Mouse (Mus musculus): ENCODE measurements around the gene Opcml. TPM values are rescaled to one million over a fixed set of nuclear protein-coding genes. Genes with fewer than 3 reads are reported as not detected.

The Opcml gene
- polyA plus RNA-seq, 1 experiment from 2014 or later: not detected

DNA sequence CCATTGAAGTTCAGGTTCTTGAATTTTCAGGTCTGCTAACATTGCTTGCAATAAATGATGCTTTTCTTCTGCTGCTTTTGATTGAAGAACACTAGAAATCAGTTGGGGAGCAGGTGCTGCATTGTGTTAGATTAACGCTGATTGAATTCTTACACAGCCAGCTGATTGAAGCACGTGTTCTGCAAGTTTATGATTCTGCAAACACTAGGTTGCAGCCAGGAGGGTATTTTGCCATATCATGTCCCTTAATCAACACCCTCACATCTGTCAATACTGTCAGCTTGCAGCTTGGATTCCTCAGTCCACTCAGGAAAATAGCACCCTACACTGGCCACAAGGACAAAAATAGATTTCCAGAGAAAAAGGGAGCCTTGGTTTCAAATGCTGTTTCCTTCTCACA lies 853.5 kb downstream of the Opcml start:
- Histone ChIP-seq H3K4me3 (ENCODE audit: inconsistent target) (no peak overlapping the region), H3K36me3 (ENCODE audit: inconsistent target) (no peaks in the 10 kb centered on the region), H3K27ac (no peak overlapping the region), H3K79me2 (ENCODE audit: inconsistent target) (no peaks in the 10 kb centered on the region)
- WGBS (ENCODE audit: missing documents): 82% methylated on average over 2 of the region's 2 CpGs

DNA sequence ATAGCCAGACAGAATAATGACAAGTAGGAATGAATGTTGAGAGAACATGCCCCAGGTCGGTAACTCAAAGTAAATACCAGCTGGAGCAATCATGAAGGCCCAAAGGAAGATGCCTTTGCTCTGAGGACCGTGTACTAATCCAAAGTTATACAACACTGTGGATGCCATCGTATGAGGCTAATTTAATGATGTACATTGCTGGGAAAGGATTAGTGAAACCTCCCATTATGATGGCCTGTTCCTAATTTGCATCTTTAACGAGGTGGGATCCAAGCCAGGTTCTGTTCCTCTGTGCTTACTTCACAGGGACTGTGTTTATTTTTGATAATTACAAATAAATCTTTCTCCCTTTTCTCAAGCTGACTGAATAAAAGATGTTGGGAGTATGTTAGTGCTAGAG lies 859.5 kb downstream of the Opcml start:
- H3K27ac ChIP-seq: no peak overlapping the region
- H3K4me3 ChIP-seq (ENCODE audit: inconsistent target): no peak overlapping the region
- H3K79me2 ChIP-seq (ENCODE audit: inconsistent target): no peaks in the 10 kb centered on the region
- 65% methylated on average over 4 of the region's 4 CpGs for WGBS (ENCODE audit: missing documents)
- H3K36me3 ChIP-seq (ENCODE audit: inconsistent target): no peaks in the 10 kb centered on the region

GRCm38 (mm10) chr9:28659996-28660395 lies 869.4 kb downstream of the Opcml start:
- no peak overlapping the region for H3K27ac ChIP-seq
- no peak overlapping the region for H3K4me3 ChIP-seq (ENCODE audit: inconsistent target)
- H3K36me3 ChIP-seq (ENCODE audit: inconsistent target): no peaks in the 10 kb centered on the region
- 97% methylated on average over 2 of the region's 2 CpGs for WGBS (ENCODE audit: missing documents)
- H3K79me2 ChIP-seq (ENCODE audit: inconsistent target): no peaks in the 10 kb centered on the region

GRCm38 (mm10) chr9:28662882-28663281 lies 872.3 kb downstream of the Opcml start:
- H3K79me2 ChIP-seq (ENCODE audit: inconsistent target): no peaks in the 10 kb centered on the region
- WGBS (ENCODE audit: missing documents): 96% methylated on average over 3 of the region's 3 CpGs

DNA sequence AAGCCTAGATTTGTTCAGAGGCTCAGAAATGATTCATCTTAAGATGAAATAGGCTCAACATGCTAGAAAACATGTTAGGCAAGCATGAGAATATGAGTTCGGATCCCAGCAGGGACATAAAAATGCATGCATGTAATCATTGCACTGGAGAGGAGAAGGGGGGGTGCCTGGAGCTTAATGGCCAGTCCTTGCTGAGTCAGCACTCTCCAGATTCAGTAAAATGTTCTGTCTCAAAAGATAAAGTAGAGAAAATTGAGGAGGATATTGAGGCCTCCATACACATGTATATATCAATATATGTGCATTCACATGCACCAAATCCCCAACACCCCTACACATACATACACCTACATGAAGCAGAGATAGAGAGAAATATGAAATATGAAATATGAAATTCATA lies 889.7 kb downstream of the Opcml start:
- Histone ChIP-seq H3K27ac (no peak overlapping the region), H3K36me3 (ENCODE audit: inconsistent target) (no peaks in the 10 kb centered on the region), H3K79me2 (ENCODE audit: inconsistent target) (no peaks in the 10 kb centered on the region), H3K4me3 (ENCODE audit: inconsistent target) (no peak overlapping the region)
- 64% methylated on average over 1 of the region's 1 CpGs for WGBS (ENCODE audit: missing documents)

More at GRCm38 (mm10) chr9:28662882-28663281, 872.3 kb downstream of the Opcml start:
- no peak overlapping the region for H3K4me3 ChIP-seq (ENCODE audit: inconsistent target)
- H3K36me3 ChIP-seq (ENCODE audit: inconsistent target): no peaks in the 10 kb centered on the region
- no peak overlapping the region for H3K27ac ChIP-seq

DNA sequence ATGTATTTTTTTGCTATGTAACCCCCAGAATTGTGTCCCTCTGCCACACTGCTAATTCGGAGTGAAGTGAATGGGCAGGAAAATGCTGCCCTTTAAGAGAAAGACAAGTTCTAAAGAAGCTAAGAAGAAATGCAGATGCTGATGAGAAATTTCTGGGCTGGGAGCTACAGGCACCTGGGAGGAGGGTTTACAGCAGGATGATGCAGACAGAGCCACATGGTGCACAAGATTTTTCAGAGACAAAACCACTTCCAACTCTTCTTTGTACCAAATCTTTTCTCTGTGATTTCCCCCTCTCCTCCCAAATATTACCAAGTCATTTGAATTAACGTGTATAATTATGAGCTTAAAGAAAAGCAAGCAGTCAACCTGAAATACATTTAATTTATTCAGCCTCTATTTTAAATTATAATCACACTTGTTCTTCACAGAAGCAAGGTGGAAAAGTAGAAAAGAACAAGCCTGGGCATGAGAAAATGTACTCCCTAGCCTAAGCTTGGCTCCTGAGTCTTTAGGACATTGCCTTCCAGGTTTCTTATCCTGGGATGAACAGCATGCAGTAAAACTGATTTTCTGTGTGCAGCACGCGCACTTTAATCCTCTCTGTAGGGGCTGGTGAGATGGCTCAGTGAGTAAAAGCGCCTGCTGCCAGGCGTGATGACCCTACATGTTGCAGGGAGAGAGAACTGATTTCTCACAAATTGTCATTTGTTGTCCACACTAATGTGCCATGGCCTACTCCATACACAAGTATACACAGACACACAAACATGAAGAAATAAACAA lies 890.9 kb downstream of the Opcml start:
- Histone ChIP-seq H3K4me3 (ENCODE audit: inconsistent target) (no peak overlapping the region), H3K27ac (no peak overlapping the region), H3K79me2 (ENCODE audit: inconsistent target) (no peaks in the 10 kb centered on the region), H3K36me3 (ENCODE audit: inconsistent target) (no peaks in the 10 kb centered on the region)
- WGBS (ENCODE audit: missing documents): 87% methylated on average over 6 of the region's 6 CpGs

DNA sequence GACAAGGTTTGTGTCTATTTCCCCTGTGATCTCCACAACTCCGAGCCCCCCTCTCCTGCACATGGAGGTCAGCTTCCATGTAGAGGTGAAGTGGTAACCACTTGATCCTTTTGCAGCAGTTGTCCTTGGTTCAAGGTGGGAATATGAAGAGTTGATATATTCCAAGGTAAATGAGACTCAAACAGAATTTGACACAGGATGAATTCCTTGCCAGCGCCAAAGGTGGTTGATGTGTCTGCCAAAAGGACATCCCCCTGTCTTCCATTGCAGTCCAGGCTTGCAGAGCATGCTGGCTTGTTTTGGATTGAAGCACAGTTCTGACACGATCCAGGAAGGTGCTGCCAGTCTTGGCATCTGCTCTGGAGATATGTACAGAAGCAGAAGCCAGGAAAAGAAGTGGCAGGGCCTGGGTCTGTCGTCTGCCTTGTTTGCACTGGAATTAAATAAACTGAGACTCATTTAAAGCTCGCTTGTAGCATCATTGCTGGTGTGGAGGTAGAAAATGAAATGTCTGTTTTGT lies 893.4 kb downstream of the Opcml start:
- 70% methylated on average over 4 of the region's 5 CpGs for WGBS (ENCODE audit: missing documents)
- H3K4me3 ChIP-seq (ENCODE audit: inconsistent target): no peak overlapping the region
- H3K27ac ChIP-seq: no peak overlapping the region
- H3K36me3 ChIP-seq (ENCODE audit: inconsistent target): no peaks in the 10 kb centered on the region
- H3K79me2 ChIP-seq (ENCODE audit: inconsistent target): no peaks in the 10 kb centered on the region

- 81% methylated on average over 7 of the region's 7 CpGs for WGBS (ENCODE audit: missing documents)
- Histone ChIP-seq H3K36me3 (ENCODE audit: inconsistent target) (no peaks in the 10 kb centered on the region), H3K27ac (no peak overlapping the region), H3K79me2 (ENCODE audit: inconsistent target) (no peaks in the 10 kb centered on the region), H3K4me3 (ENCODE audit: inconsistent target) (no peak overlapping the region)
Measured at GRCm38 (mm10) chr9:28686942-28687611, 896.5 kb downstream of the Opcml start.

- Histone ChIP-seq H3K4me3 (ENCODE audit: inconsistent target) (no peak overlapping the region), H3K27ac (no peak overlapping the region), H3K79me2 (ENCODE audit: inconsistent target) (no peaks in the 10 kb centered on the region), H3K36me3 (ENCODE audit: inconsistent target) (no peaks in the 10 kb centered on the region)
- WGBS (ENCODE audit: missing documents): 67% methylated on average over 2 of the region's 2 CpGs
Measured at GRCm38 (mm10) chr9:28690134-28690533, 899.6 kb downstream of the Opcml start.

DNA sequence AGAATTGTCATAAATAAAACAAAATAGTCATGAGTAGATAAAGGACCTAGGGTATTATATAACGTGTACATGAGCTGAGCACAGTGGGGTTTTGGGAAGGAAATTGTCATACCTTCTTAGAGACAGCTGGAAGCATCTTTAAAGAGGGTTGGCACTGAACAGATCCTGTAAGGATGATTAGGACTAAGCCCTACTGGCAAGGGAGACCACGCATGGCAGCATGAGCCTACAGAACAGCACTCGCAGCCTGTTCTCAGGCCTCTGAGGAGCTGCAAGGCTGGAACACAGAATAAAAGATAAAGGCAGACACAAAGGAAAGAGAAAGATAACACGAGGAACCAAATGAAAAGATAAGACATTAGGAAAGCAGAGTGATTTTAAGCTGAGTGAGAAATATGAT lies 915.2 kb downstream of the Opcml start:
- Histone ChIP-seq H3K36me3 (ENCODE audit: inconsistent target) (no peaks in the 10 kb centered on the region), H3K4me3 (ENCODE audit: inconsistent target) (no peak overlapping the region), H3K27ac (no peak overlapping the region), H3K79me2 (ENCODE audit: inconsistent target) (no peaks in the 10 kb centered on the region)
- WGBS (ENCODE audit: missing documents): 76% methylated on average over 4 of the region's 4 CpGs

GRCm38 (mm10) chr9:28714544-28714943 lies 924.0 kb downstream of the Opcml start:
- no peak overlapping the region for H3K4me3 ChIP-seq (ENCODE audit: inconsistent target)
- H3K27ac ChIP-seq: no peak overlapping the region
- WGBS (ENCODE audit: missing documents): 88% methylated on average over 2 of the region's 2 CpGs
- H3K79me2 ChIP-seq (ENCODE audit: inconsistent target): no peaks in the 10 kb centered on the region
- no peaks in the 10 kb centered on the region for H3K36me3 ChIP-seq (ENCODE audit: inconsistent target)

DNA sequence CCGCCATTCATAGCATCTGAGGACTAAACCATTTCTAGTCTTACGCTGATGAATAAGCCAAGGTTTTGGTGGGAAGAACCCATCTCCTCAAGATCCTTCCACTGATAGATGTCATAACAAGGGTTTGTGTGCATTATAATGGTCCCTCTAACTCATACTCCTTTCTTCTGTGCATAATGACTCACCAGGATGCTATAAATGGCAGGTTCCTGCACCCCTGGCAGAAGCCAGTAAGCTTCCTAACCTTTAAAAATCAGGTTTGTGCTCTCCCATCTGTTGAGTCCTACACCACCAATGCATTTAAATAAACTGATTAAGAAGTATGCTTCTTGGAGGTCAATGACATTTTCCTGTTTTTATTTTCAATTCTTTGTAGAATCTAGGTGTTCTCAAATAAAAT lies 929.6 kb downstream of the Opcml start:
- Histone ChIP-seq H3K27ac (no peak overlapping the region), H3K79me2 (ENCODE audit: inconsistent target) (no peaks in the 10 kb centered on the region), H3K4me3 (ENCODE audit: inconsistent target) (no peak overlapping the region), H3K36me3 (ENCODE audit: inconsistent target) (no peaks in the 10 kb centered on the region)
- 90% methylated on average over 2 of the region's 2 CpGs for WGBS (ENCODE audit: missing documents)

GRCm38 (mm10) chr9:28731811-28732602 lies 941.4 kb downstream of the Opcml start:
- Histone ChIP-seq H3K4me3 (ENCODE audit: inconsistent target) (no peak overlapping the region), H3K79me2 (ENCODE audit: inconsistent target) (no peaks in the 10 kb centered on the region), H3K27ac (no peak overlapping the region), H3K36me3 (ENCODE audit: inconsistent target) (no peaks in the 10 kb centered on the region)
- 78% methylated on average over 10 of the region's 10 CpGs for WGBS (ENCODE audit: missing documents)

DNA sequence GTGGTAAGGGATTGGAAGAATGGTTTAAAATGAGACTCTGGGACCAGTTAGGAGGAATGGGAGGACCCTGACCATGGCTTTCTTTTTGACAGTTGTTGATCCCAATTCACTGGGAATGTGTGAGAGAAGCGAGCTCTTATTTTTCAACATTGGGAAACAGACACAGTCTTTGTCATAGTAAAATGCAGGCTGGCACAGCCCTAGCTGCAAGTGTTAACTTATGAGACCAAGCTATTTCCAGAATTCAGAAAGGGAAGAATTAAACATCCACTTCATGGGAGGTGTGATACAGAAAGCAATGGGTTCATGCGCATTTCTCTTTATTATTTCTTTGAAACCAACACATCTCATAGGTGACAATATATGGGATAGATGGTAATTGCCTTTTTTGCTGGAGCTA lies 947.4 kb downstream of the Opcml start:
- H3K27ac ChIP-seq: no peak overlapping the region
- no peaks in the 10 kb centered on the region for H3K79me2 ChIP-seq (ENCODE audit: inconsistent target)
- 91% methylated on average over 2 of the region's 2 CpGs for WGBS (ENCODE audit: missing documents)
- no peaks in the 10 kb centered on the region for H3K36me3 ChIP-seq (ENCODE audit: inconsistent target)
- no peak overlapping the region for H3K4me3 ChIP-seq (ENCODE audit: inconsistent target)

GRCm38 (mm10) chr9:28738451-28738860 lies 947.9 kb downstream of the Opcml start:
- 79% methylated on average over 1 of the region's 1 CpGs for WGBS (ENCODE audit: missing documents)
- no peak overlapping the region for H3K27ac ChIP-seq
- no peaks in the 10 kb centered on the region for H3K36me3 ChIP-seq (ENCODE audit: inconsistent target)
- H3K79me2 ChIP-seq (ENCODE audit: inconsistent target): no peaks in the 10 kb centered on the region
- no peak overlapping the region for H3K4me3 ChIP-seq (ENCODE audit: inconsistent target)

Data from macrophage (primary cell).